Mouse (Mus musculus) monocyte, adult 2 months (primary cell): ENCODE results near the gene Grhl3.

Experiments used
- DNase-seq, 2 experiments: peaks; one replicate each; pipeline ENCODE4 v3.0.0; 2022; ENCODE audit warnings: low spot score in 2 of 2, low read depth in 1 of 2

Gene Grhl3

DNA sequence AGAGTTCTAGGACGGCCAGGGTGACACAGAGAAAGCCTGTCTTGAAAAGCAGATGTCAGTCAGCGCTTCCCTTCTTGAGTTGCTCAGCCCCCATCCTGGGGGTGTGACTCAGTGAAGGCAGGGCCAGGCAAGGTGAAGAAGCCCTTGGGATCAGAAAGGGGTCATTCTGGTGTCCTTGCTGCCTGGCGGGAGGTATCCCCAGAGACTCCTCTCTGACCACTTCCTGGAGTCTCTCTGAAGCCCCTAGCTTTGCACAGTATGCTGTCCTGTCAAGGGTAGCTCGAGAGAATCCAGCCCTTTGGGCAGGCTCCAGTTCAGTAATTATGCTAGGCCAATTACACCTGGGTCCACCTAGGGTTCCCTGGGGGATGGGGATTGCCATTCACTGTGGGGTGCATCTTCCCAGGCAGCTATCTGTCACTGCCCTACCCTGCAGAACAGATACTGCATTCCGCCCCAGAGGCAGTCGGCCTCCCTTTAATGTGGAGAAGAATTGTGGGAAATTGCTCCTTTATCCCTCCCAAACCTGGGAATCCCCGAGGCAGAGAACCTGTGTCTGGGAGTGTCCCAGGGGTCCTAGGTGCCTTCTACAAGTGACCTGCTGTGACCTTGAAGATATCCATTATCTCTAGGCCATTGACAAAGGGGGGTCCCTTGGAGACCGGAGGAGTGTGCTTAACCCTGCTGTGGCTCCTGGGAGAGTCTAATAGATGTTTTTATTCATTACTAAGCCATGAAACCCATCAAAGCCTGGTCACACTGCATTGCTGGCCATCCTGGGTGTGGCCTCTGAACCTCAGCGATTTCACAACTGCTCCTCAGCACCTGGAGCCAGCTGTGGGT is 41.4 kb downstream of the Grhl3 start:
- no peak for DNase-seq

DNA sequence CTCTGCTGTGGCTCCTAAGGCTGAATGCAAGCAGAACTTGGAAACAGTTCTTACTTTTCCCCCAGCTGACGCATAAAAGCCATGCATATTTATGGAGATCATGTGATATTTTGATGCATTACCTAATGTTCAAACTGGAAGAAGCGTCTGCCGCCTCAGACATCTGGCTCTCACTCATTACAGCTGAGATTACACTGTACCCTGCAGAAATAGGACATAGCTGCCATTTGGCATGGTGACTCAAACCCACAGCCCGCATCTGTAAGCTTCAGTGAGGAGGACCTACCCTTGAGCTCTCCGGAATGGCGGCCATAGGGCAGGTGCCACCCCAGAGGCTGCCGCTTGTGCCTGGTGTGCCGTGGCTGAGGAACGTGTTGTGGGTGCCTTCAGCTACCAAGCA is 42.2 kb downstream of the Grhl3 start:
- no peak for DNase-seq

DNA sequence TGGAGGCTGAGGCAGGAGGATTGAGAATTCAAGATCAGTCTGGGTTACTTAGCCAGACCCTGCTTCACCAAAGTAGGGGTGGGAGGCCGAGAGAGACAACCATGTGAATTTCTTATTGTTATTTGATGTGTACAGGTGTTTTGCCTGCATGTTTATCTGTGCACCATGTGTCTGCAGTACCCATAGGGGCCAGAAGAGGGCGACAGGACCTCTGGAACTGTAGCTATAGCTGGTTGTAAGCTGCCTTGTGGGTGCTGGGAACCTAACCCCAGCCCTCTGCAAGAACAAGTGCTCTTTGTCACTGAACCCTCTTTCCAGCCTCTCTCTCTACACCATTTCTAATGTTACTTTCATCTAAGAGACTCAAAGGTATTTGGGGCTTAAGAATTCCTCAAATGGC is 43.2 kb downstream of the Grhl3 start:
- DNase-seq = no peak

DNA sequence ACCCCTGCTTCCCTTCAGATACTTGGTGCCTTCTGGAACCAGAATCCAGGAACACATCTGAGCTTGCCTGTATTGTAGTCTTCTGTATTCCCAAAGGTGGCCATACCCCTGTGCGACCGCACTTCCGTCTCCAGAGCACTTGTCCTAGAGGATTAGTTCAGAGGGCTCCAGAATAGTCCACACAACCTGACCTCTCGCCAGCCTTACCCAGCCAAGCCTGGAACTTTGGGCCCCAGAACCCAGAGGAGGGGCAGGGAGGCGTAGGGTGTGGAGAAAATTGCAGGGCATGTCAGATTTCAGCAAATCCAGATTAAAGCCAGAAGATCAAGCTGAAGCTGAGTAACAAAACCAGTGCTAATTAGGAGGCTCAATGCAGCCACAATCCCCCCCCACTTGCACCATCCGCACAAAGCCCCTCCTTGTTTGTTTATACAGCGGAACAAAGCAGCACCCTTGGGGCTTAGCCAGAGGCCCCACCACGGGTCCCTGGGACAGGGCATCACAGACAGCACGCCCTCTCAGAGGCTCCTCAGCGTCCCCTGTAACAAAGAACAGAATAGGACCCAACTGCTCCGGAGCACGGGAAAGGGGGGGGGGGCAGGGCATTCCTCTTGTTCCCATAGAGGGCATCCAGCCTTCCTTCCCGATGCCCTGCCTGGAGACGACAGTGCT is 47.3 kb downstream of the Grhl3 start:
- DNase-seq = no peak

DNA sequence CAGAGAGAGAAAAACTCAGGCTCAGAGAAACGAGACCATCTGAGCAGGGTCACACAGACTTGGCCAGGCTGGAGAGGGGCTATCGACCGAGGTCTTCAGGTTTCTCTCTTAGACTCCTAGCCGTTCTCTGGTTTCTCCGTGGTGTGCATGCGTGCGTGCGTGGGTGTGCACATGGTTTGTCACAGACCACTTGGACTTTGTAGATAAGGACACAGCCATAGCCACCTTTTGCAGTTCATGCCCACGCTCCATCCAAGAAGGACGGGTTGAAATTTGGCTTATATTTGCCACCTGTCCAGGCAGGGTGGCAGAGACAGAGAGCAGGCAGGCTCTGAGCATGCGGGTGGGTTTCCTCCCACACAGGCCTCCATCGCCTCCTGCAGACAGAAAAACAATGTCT is 48.4 kb downstream of the Grhl3 start:
- no peak for DNase-seq

DNA sequence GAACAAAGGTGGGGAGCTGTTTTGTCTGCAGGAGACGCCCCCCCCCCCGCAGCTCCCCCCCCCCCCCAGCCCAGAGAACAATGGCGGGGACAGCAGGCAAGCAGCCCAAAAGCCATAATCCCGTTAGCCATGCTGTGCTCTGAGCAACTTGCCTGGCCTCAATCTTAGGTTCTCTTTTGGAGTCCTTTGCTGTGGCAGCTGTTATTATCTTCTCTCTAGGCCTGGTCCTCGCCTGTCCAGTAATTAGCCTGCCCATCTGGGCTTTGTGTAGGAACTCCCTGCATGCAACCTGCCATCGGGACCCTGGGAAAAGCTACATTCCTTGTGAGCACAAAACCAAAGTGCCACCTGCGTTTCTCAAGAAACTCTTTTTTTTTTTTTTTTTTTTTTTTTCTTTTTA is 49.5 kb downstream of the Grhl3 start:
- DNase-seq = no peak

DNA sequence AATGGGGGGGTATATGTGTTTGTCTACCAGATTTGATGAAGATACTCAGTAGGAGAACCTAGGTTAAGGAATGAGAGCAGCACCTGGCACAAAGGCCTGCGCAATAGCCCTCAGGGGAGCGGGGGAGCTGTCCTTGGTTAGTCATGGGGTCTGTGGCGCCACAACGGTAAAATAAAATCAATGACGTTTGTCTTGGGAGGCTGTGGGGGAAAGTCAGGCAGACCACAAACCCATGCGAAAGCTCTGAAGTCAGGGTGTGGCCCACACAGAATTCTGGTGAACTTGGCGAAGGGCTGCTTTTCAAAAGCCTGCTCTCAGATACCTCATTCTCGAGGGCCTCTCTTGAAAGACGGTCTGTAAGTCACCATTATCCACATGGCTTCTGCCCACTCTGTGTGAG is 53.0 kb downstream of the Grhl3 start:
- no peak for DNase-seq

DNA sequence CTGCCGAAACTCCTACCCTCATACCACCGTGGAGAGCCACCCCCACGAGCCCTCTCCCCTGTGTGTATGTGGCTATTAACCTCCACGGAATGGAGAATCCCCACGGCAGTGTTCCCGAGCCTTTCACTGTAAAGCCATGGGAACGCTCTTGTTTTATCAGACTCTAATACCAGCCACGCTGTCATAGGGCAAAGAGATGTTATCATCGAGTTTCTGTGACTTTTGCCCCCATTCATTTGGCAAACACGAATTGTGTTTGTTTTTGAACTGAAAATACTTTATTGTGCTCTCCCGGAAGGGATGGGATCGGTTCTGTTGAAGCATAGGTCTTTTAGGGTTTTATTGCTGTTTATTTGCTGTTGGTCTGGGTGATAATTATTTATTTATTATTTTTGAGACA is 55.3 kb downstream of the Grhl3 start:
- no peak for DNase-seq

DNA sequence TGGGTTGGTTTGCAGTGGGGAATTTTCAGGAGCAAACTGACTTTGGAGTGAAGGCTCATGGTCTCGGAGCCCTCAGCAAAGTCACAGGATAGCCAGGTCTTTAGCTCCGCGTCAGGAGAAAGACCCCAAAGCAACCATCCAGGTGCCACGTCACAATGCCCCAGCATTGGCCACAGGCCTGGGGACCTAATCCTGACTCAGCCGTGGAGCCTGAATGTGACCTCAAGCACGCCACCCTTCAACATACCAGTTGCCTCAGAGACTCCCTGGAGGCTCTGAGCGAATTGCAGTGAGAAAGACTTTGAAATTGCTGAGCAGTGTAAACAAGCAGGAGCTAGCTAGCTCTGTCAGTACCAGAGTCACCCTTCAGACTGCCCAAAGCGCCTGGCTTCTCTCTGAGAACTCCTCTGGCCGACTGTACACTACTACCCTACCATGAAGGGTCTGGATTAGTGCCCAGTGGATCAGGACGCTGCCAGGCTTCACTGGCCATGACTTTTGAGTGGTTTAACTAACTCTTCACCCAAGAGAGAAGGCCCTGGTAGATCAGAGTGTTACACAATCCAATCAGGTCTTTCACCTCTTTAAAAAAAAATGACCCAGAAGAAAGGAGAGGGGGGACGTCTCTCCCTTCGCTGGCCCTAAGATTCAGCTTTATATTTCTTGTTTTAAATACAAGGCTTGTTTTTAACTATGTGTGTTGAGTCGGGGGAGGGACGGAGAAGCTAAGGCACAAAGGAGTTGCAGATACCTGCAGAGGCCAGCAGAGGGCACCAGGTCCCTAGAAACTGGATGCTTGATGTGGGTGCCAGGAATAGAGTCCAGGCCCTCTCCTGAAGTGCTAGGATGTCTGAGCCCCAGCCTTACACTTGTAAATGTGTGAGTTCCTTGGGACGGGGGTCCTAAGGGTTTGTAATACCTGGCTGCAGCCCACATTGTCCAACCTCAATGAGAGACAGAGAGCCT is 56.8 kb downstream of the Grhl3 start:
- no peak for DNase-seq

DNA sequence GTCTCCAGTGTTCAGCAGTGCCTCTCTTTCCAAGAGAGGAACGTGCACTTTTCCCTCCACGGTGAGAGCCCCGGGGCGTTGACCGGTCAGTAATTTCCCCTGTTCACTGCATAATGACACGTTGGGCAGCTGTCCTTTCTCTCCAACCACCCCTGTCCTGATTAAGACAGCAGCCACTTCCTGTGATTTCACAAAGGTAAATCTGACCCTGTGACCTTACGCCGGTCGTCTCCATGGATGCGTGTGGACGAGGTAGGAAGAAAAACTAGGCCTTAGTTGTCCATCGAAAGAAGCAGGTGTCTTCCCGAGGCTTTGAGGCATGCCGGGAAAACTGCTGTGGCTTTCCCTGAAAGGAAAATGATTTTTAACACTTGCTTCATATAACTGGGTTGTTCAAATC is 58.5 kb downstream of the Grhl3 start:
- DNase-seq = no peak

DNA sequence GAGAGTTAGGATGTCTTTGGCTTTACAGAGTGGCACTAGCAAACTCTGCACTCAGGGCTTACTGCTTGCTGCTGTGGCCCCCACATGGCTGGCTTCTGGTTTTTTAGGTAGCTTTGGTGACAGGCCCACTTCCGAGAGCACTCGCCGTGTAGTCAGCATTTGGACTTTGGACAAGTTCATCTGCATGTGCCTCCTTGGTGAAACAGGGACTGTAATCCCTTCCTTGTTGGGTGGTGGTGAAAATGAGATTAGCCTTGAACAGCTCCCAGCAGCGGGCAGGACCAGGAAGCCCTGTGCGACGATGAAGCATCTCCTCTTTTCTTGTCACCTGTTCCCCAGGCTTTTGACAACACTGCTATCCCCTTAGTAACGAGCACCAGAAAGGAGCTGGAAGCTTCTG is 59.6 kb downstream of the Grhl3 start:
- DNase-seq = no peak

DNA sequence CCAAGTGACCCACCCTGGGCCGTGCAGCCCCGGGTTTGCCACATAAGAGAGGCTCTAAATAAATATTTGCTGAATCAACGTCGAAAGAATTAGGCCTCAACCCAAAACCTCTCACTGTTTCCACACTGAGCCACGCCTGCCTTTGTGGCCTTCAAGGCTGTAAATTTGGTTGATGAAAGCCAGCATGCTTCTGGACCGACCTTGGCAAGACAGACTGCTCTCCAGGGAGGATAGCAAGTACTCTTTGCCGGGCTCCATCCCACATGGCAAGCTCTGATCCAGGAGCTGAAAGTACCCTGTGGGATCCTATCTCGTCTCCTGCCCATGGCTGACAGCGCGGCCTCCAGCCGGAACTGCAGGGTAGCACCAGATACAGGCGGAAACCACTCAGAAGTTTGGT is 63.9 kb downstream of the Grhl3 start:
- no peak for DNase-seq

DNA sequence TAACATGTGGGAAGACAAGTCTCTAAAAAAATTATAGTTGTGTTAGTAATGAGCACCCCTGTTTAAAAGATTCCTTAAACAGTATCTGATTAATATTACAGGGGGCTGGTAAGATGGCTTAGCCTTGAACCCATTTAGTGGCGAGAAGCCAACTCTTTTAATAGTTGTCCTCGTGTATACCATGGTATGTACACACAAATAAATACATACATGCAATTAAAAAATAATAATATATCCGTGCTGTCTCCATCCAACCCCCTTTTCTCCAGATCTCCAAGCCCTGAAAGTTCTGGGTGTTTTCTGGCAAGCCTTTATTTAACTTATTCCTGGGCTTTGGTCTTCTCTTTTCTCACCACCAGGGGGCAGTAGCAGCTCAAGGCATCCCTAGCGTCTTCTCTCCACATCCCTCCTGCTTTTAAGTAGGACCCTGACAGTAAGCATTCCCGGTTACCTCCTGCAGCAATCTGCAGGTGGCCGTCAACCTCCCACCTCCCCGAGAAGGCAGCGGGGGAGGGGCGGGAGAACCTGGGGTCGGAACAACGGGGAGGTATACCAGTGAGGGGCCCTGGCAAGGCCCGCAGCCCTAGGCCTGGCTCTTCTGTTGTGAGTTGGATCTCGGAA is 64.9 kb downstream of the Grhl3 start:
- no peak for DNase-seq

DNA sequence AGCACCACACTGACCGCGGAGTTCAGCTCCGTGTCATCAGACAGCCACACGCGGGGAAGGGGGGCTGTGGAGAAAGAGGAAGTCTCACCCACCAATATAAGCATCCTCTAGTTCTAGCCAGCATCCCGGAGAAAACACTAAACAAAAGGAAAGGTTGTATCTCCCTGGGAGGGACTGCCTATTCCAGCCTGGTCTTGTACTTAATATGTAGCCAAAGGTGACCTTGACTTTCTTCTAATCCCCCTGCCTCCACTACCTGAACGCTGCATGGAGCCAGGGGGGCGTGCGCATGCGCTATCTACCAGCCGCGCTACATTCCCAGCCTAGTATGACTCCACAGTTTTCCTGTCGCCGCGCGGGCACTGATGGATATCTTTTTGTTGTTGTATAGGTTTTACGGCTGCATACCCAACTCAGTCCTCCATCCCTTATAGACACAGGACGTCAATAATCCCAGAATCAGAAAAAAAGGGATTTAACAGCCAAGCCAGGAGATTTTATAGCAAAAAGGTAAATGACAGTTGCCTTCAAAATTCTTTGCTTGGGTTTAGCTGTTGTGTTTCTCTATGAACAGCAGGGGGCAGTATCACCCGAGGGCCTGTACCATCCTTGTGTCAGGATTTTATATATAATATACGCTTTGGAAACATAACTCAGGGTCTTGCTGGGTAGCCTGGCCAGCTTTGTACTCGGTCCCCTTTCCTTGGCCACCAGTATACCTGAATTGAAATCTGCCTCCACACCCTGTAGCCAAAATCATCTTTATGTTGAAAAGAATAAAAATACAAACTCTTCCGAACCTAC is 65.7 kb downstream of the Grhl3 start:
- DNase-seq = no peak

DNA sequence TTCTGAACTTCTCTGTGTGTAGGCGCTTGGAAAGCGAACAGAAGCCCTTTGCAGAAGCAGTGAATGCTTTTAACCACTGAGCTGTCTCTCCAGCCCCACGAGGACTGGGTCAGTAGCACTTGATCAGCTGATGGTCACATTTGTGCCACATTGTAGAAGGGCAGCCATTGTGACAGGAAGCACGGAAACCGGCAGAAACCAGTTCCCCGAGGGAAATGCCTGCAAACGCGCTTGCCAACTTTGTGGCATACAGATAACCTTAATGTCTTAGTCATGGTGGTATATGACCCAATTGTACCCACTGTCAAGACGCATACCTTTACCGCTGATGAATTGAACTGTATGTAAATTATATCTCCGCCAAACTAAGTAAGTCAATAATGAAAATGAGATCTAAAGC is 67.6 kb downstream of the Grhl3 start:
- no peak for DNase-seq

DNA sequence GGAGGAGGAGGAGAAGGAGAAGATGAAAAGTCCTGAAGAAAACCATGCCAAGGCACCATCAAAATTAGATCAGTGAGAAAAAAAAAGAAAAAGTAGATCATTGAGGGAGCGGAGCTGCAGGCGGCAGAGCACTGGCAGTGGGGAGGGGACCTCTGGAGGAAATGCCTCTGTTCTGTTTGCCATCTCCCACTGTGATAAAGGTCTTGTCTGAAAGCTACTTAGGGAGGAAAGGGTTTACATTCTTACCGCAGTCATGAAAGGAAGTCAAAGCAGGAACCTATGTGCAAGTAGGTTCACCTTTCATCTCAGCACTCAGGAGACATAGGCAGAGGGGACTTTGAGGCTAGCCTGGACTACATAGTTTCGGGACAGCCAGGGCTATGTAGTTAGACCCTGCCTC is 71.8 kb downstream of the Grhl3 start:
- no peak for DNase-seq

DNA sequence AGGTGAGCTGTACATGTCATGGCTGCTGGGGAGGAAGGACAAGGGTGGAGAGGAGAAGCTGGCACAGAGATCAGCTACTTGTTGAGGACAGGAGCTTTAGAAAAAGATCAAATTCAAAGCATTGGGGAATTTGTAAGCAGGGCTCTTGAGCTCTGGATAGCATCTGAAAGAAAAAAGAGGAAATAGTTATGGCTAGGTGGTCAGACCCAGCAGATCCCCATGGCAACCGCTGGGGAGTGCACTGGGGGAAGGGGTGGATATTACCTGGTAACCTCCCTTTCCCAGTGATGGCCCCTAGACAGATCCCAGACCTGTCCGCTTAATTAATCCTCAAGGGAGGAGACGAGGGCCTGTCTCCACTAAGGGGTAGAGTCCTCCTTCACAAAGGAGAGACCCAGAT is 73.6 kb downstream of the Grhl3 start:
- no peak for DNase-seq

DNA sequence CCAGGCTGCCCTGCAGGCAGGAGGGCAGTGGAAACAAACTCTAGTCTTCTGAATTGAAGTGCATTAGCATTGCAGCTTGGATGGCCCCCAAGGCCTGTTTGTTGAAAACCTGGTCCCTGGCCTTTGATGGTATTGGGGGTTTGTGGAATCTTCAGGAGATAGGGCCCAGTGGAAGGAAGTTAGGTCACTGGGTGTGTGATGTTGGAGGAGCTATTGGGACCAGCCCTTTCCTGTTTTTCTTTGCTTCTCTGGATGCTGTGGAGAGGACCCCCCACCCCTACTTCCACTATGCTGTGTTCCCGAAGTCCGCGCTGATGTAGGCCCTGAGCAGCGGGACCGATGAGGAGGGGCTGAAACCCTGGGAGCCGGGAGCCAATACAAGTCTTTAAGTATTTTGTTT is 75.3 kb downstream of the Grhl3 start:
- no peak for DNase-seq

DNA sequence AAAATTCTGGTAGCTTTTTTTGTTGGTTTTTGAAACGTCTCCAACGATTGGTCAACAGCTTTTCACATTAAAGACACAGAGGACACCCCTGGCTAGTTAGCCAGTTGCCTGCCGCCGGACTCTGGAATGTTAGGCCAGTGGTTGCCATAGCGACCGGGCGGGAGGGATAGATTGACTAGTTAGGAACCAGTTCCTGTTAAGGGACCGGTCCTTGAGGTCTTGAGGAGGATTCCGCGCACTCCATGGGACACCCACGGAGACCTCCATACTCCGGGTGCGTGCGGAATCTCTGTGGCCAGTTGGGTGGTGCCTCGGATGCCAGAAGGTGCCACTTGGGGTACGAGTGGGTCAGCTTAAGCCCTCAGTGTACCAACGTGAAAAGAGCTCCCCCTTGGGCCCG is 77.6 kb downstream of the Grhl3 start:
- no peak for DNase-seq

DNA sequence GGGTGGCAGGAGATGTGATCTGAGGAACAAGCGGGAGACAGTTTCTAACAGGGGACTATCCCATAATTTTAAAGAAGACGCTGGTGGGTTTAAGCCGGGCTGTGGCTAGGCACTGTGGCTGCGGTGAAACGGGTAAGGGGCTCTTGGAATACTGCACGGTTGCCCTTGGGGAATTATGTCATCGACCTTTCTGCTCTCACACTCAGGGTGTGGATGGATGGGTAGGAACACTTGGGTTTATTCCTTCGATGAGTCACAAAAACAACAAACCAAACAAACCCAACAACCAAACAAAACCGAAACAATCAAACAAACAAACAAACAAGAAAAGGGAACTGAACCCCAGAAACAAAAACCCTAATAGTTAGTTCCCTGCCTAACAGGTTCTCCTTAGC is 78.0 kb downstream of the Grhl3 start:
- no peak for DNase-seq
